Mouse (Mus musculus): Measurements from ENCODE around the gene Cks1b.
"Not testable (repeated sequence)": the region's sequence is repeated elsewhere in the genome, so short reads cannot be mapped to it uniquely, and the experiment has no call there.

The Cks1b gene

GRCm38 (mm10) chr3:89418170-89418860, at the start of gene Cks1b, which contains the start of gene Shc1:
Cks1b (minus strand) TSS chr3:89418383.
Shc1 (plus strand) TSS chr3:89418443.
- DNase-seq (ENCODE audit: low spot score), result peak; percentile 96

- peak; percentile 86 for DNase-seq (ENCODE audit: low spot score)
Measured at GRCm38 (mm10) chr3:89458965-89459807, 41.0 kb upstream of the Cks1b start.

GRCm38 (mm10) chr3:89458372-89458964, 40.3 kb upstream of the Cks1b start:
- DNase-seq (ENCODE audit: low spot score), result no peak

- DNase-seq (ENCODE audit: low spot score), result no peak
Measured at GRCm38 (mm10) chr3:89456726-89457665, 38.8 kb upstream of the Cks1b start.

GRCm38 (mm10) chr3:89455786-89456285, 37.7 kb upstream of the Cks1b start:
- DNase-seq (ENCODE audit: low spot score), result no peak

GRCm38 (mm10) chr3:89454401-89455177, 36.4 kb upstream of the Cks1b start, which contains the start of gene Pmvk:
Pmvk (plus strand) TSS chr3:89454541.
- DNase-seq (ENCODE audit: low spot score), result no peak

GRCm38 (mm10) chr3:89451916-89452315, 33.7 kb upstream of the Cks1b start:
- DNase-seq (ENCODE audit: low spot score), result no peak

GRCm38 (mm10) chr3:89449541-89449940, 31.4 kb upstream of the Cks1b start:
- DNase-seq (ENCODE audit: low spot score), result peak; percentile 73

GRCm38 (mm10) chr3:89448720-89449537, 30.7 kb upstream of the Cks1b start:
- no peak for DNase-seq (ENCODE audit: low spot score)

GRCm38 (mm10) chr3:89440691-89441090, 22.5 kb upstream of the Cks1b start:
- DNase-seq (ENCODE audit: low spot score), result no peak

GRCm38 (mm10) chr3:89437269-89437668, 19.1 kb upstream of the Cks1b start:
- DNase-seq (ENCODE audit: low spot score), result no peak

- DNase-seq (ENCODE audit: low spot score), result peak; percentile 77
Measured at GRCm38 (mm10) chr3:89436176-89437113, 18.3 kb upstream of the Cks1b start, which contains the start of gene Pbxip1. Pbxip1 (plus strand) TSS chr3:89436706.

- no peak for DNase-seq (ENCODE audit: low spot score)
Measured at GRCm38 (mm10) chr3:89435041-89435440, 16.9 kb upstream of the Cks1b start.

GRCm38 (mm10) chr3:89434532-89434931, 16.3 kb upstream of the Cks1b start:
- no peak for DNase-seq (ENCODE audit: low spot score)

GRCm38 (mm10) chr3:89432606-89433005, 14.4 kb upstream of the Cks1b start:
- no peak for DNase-seq (ENCODE audit: low spot score)

- DNase-seq (ENCODE audit: low spot score), result peak; percentile 94
Measured at GRCm38 (mm10) chr3:89430171-89431159, 12.3 kb upstream of the Cks1b start, which contains the start of gene Pygo2. Pygo2 (plus strand) TSS chr3:89430214.

- not testable (repeated sequence) for DNase-seq (ENCODE audit: low spot score)
Measured at GRCm38 (mm10) chr3:89429021-89429420, 10.8 kb upstream of the Cks1b start.

Measured in testis, postnatal 14 days (tissue).